ENCODE assay signal across 1 mouse cellular context in the genomic region with DNA sequence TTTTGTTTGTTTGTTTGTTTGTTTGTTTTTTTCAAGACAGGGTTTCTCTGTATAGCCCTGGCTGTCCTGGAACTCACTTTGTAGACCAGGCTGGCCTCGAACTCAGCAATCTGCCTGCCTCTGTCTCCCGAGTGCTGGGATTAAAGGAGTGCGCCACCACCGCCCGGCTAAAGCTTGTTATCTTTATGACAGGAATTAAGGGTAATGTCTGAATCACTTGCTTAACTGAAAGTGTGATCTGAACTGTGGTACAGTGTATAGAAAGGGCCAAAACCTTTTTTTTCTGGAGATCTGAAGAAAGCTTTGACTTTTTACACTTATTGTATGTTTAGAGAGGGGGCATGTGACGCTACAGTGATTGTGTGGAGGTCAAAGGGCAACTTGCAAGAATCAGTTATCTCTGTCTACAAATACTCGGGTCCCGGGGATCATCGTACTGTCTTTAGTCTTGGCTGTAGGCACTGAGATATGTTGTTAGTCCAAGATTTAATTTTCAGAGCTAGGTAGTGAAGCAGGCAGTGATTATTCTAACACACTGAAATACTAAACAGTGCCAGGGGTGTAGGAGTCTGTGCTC.
TF ChIP-seq lines count a peak whose summit lies in the region.

No protein-coding gene starts in this region.

TF ChIP-seq in MEL, 35 proteins besides CTCF, POLR2A, EP300 and RAD21:
- peak; percentile 55; the same call in 1 of the 2 replicates for TF ChIP-seq TBP (IDR thresholded peaks at IDR 0.05; ENCODE audit: low read depth, low read length)
- no peak for TF ChIP-seq NRF1 (IDR thresholded peaks at IDR 0.05; ENCODE audit: insufficient read depth, low read depth, low read length, poor library complexity, severe bottlenecking)
